Mouse (Mus musculus) thymus, adult 2 months (tissue): Measurements from ENCODE around the gene Alg1.

Source experiments
- CTCF ChIP-seq: fragments of 200-500 bp; IDR thresholded peaks from 2 replicates; pipeline ENCODE4 v1.5.1; 2012; ENCODE audit warnings: mild to moderate bottlenecking, control low read depth, low read length, moderate library complexity, borderline replicate concordance; ENCODE audit not compliant: control insufficient read depth, poor library complexity, insufficient read depth; ENCODE audit errors: extremely low read depth
- POLR2A ChIP-seq: fragments of 200-500 bp; IDR thresholded peaks from 2 replicates; pipeline ENCODE4 v1.6.1; 2012; ENCODE audit warnings: mild to moderate bottlenecking, low read length, control low read depth, moderate library complexity; ENCODE audit not compliant: control insufficient read depth, poor library complexity, insufficient read depth; ENCODE audit errors: extremely low read depth

DNA sequence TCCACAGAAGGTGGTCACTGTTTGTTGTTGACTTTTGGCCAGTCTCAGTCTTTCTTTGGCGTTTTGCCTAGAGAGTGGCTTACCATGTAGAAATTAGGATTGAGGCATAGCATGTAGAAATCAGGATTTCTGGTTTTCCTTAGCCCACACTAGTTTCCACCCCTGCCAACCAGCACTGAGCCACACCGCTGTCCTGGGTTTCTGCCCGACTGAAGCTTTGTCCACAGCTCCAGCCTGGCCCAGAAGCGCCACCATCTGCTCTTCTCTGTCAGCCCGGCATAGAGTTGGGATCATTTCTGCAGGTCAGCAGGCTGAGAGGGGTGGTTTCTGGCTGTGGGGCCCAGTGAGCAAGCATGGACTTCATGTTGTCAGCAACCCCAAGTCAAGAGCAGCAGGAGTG is 48.5 kb upstream of the Alg1 start:
- TF ChIP-seq CTCF: no peak
- no peak for TF ChIP-seq POLR2A
